Mouse (Mus musculus): ENCODE measurements around the gene Dhx8.
A peak's percentile ranks its signal among the peaks of the same experiment; 100 is the strongest.

- TF ChIP-seq POLR2A (IDR thresholded peaks at IDR 0.05; ENCODE audit: insufficient read depth, low read length): no peak
- TF ChIP-seq CTCF (IDR thresholded peaks at IDR 0.05; ENCODE audit: low read depth, low read length): peak; percentile 98
These were observed at the start of gene Dhx8 for GRCm38 (mm10) chr11:101732518-101733440.
